Mouse (Mus musculus) kidney, adult 2 months (tissue): ENCODE results near the gene Hes3. TPM values are rescaled to one million over a fixed set of nuclear protein-coding genes. Genes with fewer than 3 reads are reported as not detected.

Experiments
- DNase-seq: peaks from one replicate; pipeline ENCODE4 v3.0.0; 2021
- H3K27ac ChIP-seq: fragments of 200-500 bp; 2 replicates; pipeline ENCODE4 v1.5.1; 2012; ENCODE audit warnings: low read depth, low read length, control low read depth, inconsistent platforms; ENCODE audit not compliant: insufficient read depth
- H3K27me3 ChIP-seq: fragments of 200-500 bp; replicated peaks from 2 replicates; pipeline ENCODE4 v1.6.1; 2012; ENCODE audit warnings: mild to moderate bottlenecking, moderate library complexity, low read length, inconsistent platforms; ENCODE audit not compliant: control insufficient read depth, insufficient read depth
- H3K36me3 ChIP-seq: fragments of 200-500 bp; 2 replicates; pipeline ENCODE4 v1.6.1; 2012; ENCODE audit warnings: mild to moderate bottlenecking, moderate library complexity, low read length, inconsistent platforms; ENCODE audit not compliant: control insufficient read depth, insufficient read depth
- H3K4me1 ChIP-seq: fragments of 200-500 bp; 2 replicates; pipeline ENCODE4 v1.6.1; 2011; ENCODE audit warnings: low read length; ENCODE audit not compliant: control insufficient read depth, insufficient read depth
- H3K4me3 ChIP-seq: fragments of 200-500 bp; 2 replicates; pipeline ENCODE4 v1.5.1; 2011; ENCODE audit warnings: mild to moderate bottlenecking, low read depth, low read length, control low read depth; ENCODE audit not compliant: insufficient read depth
- CTCF ChIP-seq: fragments of 200-500 bp; conservative IDR thresholded peaks from 2 replicates; pipeline ENCODE4 v1.5.1; 2011; ENCODE audit warnings: low read depth, mild to moderate bottlenecking, control low read depth, low read length, moderate library complexity, mixed read lengths; ENCODE audit not compliant: insufficient read depth, insufficient read length
- POLR2A ChIP-seq: fragments of 200-500 bp; IDR thresholded peaks from one replicate; pipeline ENCODE4 v1.6.1; 2011; ENCODE audit warnings: low read depth, low read length, control low read depth
- WGBS: fragments of 180-500 bp; shearing (Covaris S2); methylation state at CpG from one replicate; pipeline ENCODE4 v1.1.7; 2018; 5-methylcytosine and 5-hydroxymethylcytosine counted together
- polyA plus RNA-seq: library from polyadenylated mRNA; depleted of rRNA; stranded (reverse); fragments of >200 nt; gene quantifications from 2 replicates; pipeline ENCODE4 v1.2.3, GENCODE M21; 2012

Hes3 gene
- polyA plus RNA-seq, 1 experiment: not detected

DNA sequence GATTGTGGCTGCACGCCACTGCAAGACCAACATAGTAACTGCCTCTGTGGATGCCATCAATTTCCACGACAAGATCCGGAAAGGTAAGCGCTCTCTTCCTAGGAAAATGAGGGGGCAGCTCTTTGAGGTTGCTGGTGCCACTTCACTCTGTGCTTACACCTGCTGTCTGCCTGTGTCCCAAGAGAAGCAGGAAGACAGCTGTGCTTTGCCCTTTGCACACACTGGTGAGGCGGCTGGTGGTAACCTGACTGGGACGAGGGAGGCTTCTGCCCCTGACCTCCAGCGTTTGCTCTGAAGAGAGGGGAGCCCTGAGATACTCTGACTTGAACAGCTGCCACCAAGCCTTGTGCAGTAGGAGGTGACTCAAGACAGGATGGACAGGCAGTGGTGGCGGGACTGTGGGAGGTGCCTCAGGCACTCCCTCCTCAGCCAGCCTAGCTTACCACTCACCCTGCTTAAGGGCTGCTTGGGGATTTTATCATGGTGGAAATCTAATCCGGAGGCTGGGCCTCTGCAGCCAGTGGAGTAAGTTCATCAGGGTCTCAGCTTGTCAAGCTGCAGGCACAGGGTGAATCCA, 38.2 kb downstream of the Hes3 start:
- no peaks in the 10 kb centered on the region for H3K36me3 ChIP-seq
- no peak for DNase-seq
- no peak overlapping the region for H3K4me3 ChIP-seq
- no peak overlapping the region for H3K27ac ChIP-seq
- H3K4me1 ChIP-seq: no peaks in the 10 kb centered on the region
- 67% methylated on average over 9 of the region's 9 CpGs for WGBS
- TF ChIP-seq CTCF: no peak
- no peak for TF ChIP-seq POLR2A
- H3K27me3 ChIP-seq: no peaks in the 10 kb centered on the region

DNA sequence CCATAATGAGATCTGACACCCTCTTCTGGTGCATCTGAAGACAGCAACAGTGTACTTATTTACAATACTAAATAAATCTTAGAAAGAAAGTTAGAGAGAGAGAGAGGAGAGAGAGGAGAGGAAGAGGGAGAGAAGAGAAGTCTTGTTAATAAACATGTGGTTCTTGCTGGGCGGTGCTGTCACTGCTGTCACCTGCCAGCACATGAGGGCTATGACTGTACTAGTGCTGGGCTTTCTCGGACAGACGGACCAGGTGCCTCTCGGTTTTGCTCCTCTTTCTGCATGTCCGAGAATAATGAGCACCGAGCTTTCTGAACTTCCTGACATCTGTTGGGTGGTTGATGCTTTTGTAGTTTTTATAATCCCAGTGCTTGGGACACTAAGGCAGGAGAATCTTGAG, 40.8 kb downstream of the Hes3 start:
- no peak overlapping the region for H3K4me3 ChIP-seq
- no peaks in the 10 kb centered on the region for H3K27me3 ChIP-seq
- DNase-seq: no peak
- no peaks in the 10 kb centered on the region for H3K4me1 ChIP-seq
- WGBS: 90% methylated on average over 6 of the region's 6 CpGs
- no peaks in the 10 kb centered on the region for H3K36me3 ChIP-seq
- TF ChIP-seq CTCF (no peak), POLR2A (no peak)
- no peak overlapping the region for H3K27ac ChIP-seq

DNA sequence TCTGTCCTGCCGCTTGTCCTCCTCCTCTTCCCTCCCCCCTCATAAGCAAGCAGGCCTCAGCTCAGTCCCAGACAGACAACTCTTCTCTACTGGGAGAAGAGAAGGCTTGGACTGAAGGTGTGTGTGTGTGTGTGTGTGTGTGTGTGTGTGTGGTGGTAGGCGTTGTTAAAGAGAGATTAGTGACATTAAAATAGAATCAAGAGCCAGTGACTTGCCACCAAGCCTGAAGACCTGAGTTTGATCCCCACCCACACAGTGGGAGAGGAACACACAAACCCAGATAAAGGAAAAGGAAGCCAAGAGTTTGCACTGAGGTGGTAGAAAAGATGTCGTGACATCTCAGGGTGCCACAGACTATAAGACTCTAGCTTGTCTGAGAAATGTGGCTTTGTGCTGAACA, 44.3 kb downstream of the Hes3 start:
- WGBS: 81% methylated on average over 3 of the region's 3 CpGs
- Histone ChIP-seq H3K4me1 (no peaks in the 10 kb centered on the region), H3K27me3 (no peaks in the 10 kb centered on the region), H3K27ac (no peak overlapping the region), H3K4me3 (no peak overlapping the region), H3K36me3 (no peaks in the 10 kb centered on the region)
- DNase-seq: no peak
- TF ChIP-seq POLR2A (no peak), CTCF (no peak)

DNA sequence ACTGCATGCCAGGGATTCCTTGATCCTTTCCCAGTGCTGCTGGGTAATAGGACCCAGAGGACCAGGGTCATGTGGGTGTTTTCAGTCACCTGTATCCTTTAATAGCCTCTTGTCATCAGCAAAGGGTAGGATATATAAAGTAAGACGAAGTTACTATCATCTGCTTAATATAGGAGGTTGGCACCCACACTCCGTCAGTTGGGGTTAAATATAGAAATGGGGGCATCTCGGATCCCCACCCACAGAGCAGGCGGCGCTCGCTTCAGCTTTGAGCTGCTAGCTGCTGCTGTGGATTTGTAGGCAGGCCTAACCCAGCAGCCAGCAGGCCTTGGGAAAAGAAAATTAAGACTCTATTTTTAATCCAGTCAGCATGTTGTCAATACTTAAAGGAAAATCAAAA, 45.5 kb downstream of the Hes3 start:
- no peak overlapping the region for H3K27ac ChIP-seq
- 90% methylated on average over 6 of the region's 6 CpGs for WGBS
- H3K36me3 ChIP-seq: no peaks in the 10 kb centered on the region
- H3K4me3 ChIP-seq: no peak overlapping the region
- TF ChIP-seq POLR2A (no peak), CTCF (no peak)
- no peak for DNase-seq
- H3K4me1 ChIP-seq: no peaks in the 10 kb centered on the region
- H3K27me3 ChIP-seq: no peaks in the 10 kb centered on the region

DNA sequence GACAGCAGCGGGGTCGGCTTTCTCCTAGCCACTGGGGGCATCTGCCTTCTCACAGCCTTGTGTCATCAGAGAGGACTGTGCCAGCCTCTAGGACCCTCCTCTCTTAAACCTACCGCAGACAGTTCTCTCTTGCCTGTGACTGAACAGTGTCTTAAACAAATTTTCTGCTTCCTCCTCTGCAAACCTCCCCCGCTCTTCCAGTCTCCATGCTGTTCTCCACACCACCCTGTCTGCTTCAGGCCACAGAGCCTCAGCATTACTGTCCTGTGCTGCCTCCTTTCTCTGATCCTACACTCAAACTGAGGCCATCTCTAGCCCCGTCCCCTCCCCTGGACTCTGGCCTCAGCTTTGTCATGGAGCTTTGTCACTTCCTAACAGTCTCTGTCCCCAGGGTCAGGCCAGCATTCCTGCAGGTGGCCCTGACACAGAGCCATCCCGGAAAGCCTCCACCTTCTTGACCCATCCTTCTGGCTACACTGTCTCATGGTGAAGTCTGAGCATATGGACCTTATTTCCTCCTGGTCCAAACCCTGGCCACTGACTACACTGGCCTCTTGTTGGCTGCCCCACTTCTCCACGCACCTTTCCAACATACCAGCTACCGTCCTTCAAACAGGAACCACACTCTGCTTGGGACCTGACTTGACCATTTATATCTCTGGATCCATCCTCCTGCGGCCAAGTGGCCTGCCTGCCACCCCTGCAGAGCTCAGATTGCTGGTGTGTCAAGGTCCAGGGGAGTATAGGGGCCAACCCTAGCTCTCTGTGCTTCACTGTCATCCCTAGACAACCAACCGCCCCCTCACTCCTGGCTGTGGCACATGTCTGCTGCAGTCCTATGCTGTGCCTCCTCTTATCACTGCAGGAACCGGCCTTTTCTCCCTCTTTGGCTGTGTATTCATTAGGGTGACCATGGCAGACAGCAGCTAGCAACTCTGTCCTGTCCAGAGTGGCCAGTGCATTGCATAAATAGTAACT, 46.6 kb downstream of the Hes3 start:
- Histone ChIP-seq H3K27me3 (no peaks in the 10 kb centered on the region), H3K4me1 (no peaks in the 10 kb centered on the region), H3K4me3 (no peak overlapping the region), H3K27ac (no peak overlapping the region), H3K36me3 (no peaks in the 10 kb centered on the region)
- TF ChIP-seq CTCF (no peak), POLR2A (no peak)
- WGBS: 82% methylated on average over 11 of the region's 11 CpGs
- DNase-seq: no peak

DNA sequence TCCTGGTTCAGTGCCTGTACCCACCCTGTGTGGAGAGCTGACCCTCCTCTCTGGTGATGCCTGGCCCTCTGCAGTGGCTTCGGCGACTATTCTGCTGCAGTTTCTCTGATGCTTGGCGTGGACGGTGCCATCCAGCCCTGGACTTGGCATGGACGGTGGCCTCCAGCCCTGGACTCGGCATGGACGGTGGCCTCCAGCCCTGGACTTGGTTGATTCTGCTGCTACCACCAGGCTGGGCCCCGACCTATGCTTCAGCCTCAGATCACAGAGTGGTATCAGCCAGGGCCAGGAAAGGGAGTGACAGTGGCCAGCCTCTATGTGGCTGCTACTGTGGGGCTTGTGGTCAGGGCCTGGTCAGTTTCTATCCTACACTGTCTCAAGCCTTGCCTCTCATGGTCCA, 47.5 kb downstream of the Hes3 start:
- Histone ChIP-seq H3K27me3 (no peaks in the 10 kb centered on the region), H3K36me3 (no peaks in the 10 kb centered on the region), H3K4me1 (no peaks in the 10 kb centered on the region), H3K27ac (no peak overlapping the region), H3K4me3 (no peak overlapping the region)
- TF ChIP-seq CTCF (no peak), POLR2A (no peak)
- no peak for DNase-seq
- WGBS: 95% methylated on average over 8 of the region's 8 CpGs

DNA sequence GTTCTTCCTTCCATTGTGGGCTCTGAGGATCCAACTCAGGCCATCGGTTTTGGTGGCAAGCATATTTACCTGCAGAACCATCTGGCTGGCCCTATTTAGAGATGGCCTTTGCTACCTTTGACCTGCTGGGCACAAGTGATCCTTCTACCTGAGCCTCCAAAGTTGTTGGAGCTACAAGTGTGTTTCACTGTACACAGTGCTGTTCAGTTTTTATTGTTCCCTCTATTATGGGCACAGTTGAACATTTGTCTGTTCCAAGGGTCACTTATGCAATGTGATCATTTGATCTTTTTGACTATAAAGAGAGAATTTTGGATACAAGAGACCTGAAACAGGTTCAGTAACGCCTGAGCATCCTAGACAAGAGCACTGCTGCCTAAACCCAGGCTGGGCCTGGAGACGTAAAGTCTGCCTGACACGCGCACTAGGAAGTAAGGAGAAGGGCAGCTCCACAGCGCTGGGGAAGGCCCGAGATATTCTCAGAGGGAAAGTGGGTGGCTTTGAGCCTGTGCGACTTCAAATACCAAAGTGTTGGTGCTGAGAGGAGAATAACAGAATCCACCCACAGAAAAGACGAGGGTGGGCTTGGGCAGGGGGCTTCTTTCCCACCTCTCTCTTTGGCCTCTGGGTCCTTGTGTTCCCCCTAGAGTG, 48.1 kb downstream of the Hes3 start:
- Histone ChIP-seq H3K27ac (no peak overlapping the region), H3K27me3 (no peaks in the 10 kb centered on the region), H3K36me3 (no peaks in the 10 kb centered on the region), H3K4me3 (no peak overlapping the region), H3K4me1 (no peaks in the 10 kb centered on the region)
- DNase-seq: no peak
- TF ChIP-seq CTCF (no peak), POLR2A (no peak)
- whole genome bisulfite sequencing: 90% methylated on average over 9 of the region's 9 CpGs
